Mouse (Mus musculus): ENCODE results near the gene Lgi4.

Lgi4 gene

DNA sequence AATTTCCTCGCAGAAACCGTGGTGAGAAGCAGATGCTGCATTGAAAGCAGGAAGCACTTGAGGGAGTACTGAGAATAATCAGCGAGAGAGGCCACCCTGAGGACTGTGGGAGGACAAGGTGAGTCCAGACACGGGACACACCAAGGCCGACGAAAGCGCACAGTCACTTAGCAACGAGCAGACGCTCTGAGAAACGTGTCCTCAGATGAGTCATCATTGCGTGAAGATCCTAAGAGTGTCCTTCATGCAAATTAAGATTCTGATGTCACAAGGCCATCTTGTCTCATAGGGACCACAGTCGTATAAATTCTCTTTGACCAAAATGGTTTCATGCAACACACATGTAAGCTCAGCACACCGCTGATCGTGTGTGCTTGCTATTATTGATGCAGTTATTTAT, 41.6 kb downstream of the Lgi4 start:
- no peak for DNase-seq (ENCODE audit: extremely low spot score, low read depth, low spot score)

- no peak for DNase-seq (ENCODE audit: extremely low spot score, low read depth, low spot score)
These were observed 46.1 kb downstream of the Lgi4 start for GRCm38 (mm10) chr7:31105061-31105768.

DNA sequence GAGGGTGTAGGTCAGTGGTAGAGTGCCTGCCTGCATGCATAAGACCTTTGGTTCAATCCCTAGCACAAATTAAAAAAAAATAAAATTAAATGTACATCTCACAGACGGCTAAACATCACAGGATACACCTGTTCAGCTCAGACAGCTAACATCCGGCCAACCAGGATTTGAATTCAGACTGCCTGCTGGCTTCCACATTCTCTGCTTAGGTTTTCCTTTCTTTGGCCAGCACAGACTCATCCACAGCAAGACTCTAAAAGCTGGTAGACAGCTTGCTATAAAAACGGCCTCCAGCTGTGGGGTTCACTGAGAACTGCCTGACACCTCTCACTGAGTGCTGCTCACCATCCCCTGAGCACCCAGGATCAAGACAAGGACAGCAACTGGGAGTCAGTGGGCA, 47.0 kb downstream of the Lgi4 start:
- DNase-seq (ENCODE audit: extremely low spot score, low read depth, low spot score) = no peak

- no peak for DNase-seq (ENCODE audit: extremely low spot score, low read depth, low spot score)
These were observed 48.6 kb downstream of the Lgi4 start for GRCm38 (mm10) chr7:31107781-31108180.

- no peak for DNase-seq (ENCODE audit: extremely low spot score, low read depth, low spot score)
These were observed 49.9 kb downstream of the Lgi4 start for GRCm38 (mm10) chr7:31109091-31109490.

DNA sequence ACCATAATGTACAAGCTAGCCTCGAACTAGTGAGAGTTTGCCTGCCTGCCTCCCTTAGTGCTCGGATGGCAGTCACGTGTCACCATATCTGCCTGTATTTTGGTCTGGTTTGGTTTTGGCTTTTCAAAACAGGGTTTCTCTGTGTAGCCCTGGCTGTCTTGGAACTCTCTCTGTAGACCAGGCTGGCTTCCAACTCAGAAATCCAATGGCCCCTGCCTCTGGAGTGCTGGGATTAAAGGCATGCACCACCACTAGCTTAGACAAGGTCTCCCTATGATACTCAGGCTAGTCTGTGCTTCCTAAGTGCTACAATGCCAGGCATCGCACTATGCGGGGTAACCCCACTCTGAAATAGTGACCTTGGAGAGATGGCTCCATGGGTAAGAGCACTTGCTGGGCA, 50.7 kb downstream of the Lgi4 start:
- DNase-seq (ENCODE audit: extremely low spot score, low read depth, low spot score) = no peak

GRCm38 (mm10) chr7:31110861-31111385, 51.8 kb downstream of the Lgi4 start:
- DNase-seq (ENCODE audit: extremely low spot score, low read depth, low spot score) = no peak

DNA sequence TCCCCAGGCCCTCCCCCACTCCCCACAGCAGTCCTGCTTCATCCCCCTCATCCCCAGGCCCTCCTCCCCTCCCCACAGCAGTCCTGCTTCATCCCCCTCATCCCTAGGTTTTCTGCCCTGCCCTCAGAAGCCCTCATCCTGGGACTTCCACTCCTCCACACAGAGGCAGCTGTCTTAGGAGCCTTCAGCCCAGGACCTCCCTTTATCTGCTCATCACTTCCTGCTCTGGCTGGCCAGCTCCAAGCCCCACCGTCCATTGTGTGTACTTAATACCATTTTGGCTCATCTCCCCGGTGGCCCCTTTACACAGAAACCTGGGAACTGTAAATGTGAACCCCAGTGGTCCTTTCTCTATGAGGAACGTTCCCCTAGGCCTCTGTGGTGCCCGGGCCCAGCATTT, 52.9 kb downstream of the Lgi4 start:
- no peak for DNase-seq (ENCODE audit: extremely low spot score, low read depth, low spot score)

DNA sequence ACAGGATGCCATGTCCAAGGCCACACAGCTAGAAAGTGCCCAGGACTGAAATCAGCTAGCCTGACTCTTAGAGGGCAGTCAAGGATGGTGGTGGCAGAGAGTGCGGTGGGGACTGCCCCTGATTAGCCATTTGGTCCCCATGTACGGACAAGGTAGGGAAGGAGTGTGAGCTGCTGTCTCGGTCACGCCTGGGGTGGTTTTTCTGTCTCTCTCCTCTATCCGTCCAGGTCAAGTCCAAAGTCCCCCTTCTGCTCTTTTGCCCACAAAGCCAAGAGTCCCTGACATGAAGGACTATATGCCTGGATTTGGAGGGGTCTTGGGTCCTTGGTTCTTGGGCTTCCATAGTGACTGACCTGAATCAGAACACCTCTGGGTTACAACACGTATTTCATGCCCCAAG, 54.7 kb downstream of the Lgi4 start:
- no peak for DNase-seq (ENCODE audit: extremely low spot score, low read depth, low spot score)

DNA sequence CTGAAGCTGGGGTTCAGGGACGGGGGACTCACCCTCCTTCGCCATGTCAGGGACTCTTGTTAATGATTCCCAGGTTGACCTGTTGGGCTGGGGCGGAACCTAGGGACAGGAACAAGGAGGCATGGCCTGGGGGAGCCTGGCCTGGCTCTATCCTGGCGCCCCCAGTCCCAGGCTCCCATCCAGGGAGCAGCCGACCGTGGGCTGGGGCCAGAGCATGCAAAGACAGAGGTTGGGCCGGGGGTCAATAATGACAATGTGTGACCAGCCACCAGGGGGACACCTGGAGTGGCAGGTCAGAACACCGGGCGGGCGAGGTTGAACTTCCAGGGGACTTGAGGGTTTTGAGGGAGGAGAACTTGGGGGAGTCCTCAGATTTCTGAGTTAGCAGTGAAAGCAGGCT, 55.5 kb downstream of the Lgi4 start:
- no peak for DNase-seq (ENCODE audit: extremely low spot score, low read depth, low spot score)

- DNase-seq (ENCODE audit: extremely low spot score, low read depth, low spot score) = no peak
These were observed 56.0 kb downstream of the Lgi4 start, which contains the start of gene Hpn for GRCm38 (mm10) chr7:31115182-31115581. TSS of gene Hpn (minus strand) at chr7:31115290.

- no peak for DNase-seq (ENCODE audit: extremely low spot score, low read depth, low spot score)
These were observed 56.5 kb downstream of the Lgi4 start for GRCm38 (mm10) chr7:31115587-31116043.

GRCm38 (mm10) chr7:31116721-31117145, 57.6 kb downstream of the Lgi4 start:
- no peak for DNase-seq (ENCODE audit: extremely low spot score, low read depth, low spot score)

DNA sequence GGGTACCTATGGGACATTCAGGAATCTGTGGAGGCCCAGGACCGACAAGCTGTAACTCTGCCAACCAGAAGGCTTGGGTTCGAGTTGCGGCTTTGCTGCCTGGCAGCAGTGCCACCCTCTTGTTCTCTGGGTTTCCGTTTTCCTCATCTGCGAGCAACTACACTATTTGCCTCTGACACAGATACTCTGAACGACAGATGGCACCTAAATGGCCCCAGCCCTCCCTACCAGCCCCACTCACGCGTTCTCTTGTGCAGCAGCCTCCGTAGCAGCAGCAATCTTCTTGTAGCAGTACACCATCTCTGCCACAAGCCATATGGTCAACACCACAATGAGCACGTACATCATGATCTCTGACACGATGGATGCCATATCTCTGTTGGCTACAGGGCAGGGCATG, 58.3 kb downstream of the Lgi4 start:
- no peak for DNase-seq (ENCODE audit: extremely low spot score, low read depth, low spot score)

DNA sequence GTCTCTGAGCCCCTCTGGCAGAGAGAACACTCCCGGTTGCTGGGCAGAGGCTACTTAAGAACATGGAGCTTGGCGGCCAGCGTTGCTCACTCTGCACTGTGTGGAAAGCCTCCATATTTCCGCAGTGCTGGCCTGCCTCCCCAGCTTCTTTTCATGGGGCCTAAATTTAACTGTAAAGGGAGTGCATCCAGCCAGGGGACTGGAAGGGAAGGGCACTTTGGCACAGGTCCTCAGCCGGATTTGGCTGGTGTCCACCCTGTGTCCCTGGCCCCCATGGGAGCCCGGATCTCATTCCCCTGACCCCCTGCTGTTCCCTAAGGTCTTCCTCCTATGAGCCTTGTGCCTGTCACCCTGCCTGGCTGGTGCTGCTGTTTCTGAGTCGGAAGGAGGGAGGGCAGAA, 59.3 kb downstream of the Lgi4 start:
- DNase-seq (ENCODE audit: extremely low spot score, low read depth, low spot score) = no peak

GRCm38 (mm10) chr7:31119556-31119955, 60.4 kb downstream of the Lgi4 start:
- no peak for DNase-seq (ENCODE audit: extremely low spot score, low read depth, low spot score)

Measured in hindlimb bud, embryonic 11.5 days (tissue).